Mouse (Mus musculus) spleen, adult 10 weeks (tissue): ENCODE measurements around the gene Pkp1. TPM values are rescaled to one million over a fixed set of nuclear protein-coding genes. Genes with fewer than 3 reads are reported as not detected.

ENCODE experiments used
- polyA plus RNA-seq: library from polyadenylated mRNA; stranded (reverse); fragments of 350-450 nt; fragmentation: Illumina TruSeq; extraction: RNeasy Lipid Tissue Mini Kit (QIAGEN cat#74804); gene quantifications from one replicate; pipeline ENCODE4 v1.2.3, GENCODE M21; 2015; ENCODE audit warnings: low replicate concordance; ENCODE audit not compliant: insufficient read depth

The Pkp1 gene
- not detected for polyA plus RNA-seq

DNA sequence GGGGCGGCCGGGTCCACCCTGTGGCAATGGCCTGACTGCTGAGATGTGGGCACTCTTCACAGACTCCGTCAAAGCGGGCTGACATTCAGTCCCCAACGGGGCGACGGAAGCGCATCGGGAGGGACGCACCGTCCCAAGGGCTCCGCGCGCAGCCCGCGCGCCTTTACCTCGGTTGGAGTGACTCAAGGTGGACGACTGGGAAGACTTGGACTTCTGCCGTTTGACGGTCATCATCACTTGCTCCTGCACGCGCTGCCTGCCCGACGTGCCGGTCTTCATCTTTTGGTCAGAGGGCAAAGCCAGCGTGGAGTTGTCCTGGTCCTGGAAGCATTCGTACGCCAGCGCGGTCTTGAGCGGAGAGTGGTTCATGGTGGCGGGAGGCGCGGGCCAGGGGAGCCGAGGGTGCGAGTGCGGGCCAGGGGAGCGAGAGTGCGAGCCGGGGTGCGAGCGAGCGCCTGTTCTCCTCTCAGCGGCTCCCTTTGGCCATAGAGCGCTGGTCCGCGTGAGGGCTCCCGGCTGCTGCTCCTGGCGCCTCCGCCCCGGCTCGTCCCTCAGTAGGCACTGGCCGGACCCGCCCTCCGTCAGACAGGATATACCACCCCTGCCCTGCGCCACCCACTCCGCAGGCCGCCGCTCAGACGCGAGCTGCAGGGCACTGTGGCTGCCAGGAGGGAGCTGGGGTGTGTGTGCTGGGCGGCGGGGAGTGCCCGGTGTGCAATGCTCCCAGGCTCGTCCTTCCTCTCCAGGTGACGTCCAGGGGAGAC, at the start of gene Pkp1:
Gene Pkp1, minus strand, starts transcription at position 564 of the 764 bp plus-strand sequence.

GRCm38 (mm10) chr1:135835716-135836483, 83.1 kb downstream of the Pkp1 start, which contains the start of gene Tnnt2:
TSS of gene Tnnt2 (plus strand) at chr1:135836354.

Other genes with a start within 250 kb of the Pkp1 start
- 198 TPM for gene Csrp1, start 199.1 kb downstream of the Pkp1 start, polyA plus RNA-seq
- 6.0 TPM for gene Phlda3, start 153.1 kb downstream of the Pkp1 start, polyA plus RNA-seq
- gene Tnni1, start 139.8 kb downstream of the Pkp1 start, polyA plus RNA-seq, result 0.66 TPM
- gene Lad1, start 100.6 kb downstream of the Pkp1 start, polyA plus RNA-seq, result 1.8 TPM
- 3.7 TPM for gene Tnnt2, start 82.9 kb downstream of the Pkp1 start, polyA plus RNA-seq
- gene Igfn1, start 87.1 kb upstream of the Pkp1 start, polyA plus RNA-seq, result not detected
- 10.1 TPM for gene Tmem9, start 88.9 kb upstream of the Pkp1 start, polyA plus RNA-seq
- not detected for gene Ascl5, start 131.6 kb upstream of the Pkp1 start, polyA plus RNA-seq
- 1.9 TPM for gene Cacna1s, start 133.5 kb upstream of the Pkp1 start, polyA plus RNA-seq
- 48.2 TPM for gene Kif21b, start 212.2 kb upstream of the Pkp1 start, polyA plus RNA-seq